Mouse (Mus musculus): Measurements from ENCODE around the gene Tacc2.

DNA sequence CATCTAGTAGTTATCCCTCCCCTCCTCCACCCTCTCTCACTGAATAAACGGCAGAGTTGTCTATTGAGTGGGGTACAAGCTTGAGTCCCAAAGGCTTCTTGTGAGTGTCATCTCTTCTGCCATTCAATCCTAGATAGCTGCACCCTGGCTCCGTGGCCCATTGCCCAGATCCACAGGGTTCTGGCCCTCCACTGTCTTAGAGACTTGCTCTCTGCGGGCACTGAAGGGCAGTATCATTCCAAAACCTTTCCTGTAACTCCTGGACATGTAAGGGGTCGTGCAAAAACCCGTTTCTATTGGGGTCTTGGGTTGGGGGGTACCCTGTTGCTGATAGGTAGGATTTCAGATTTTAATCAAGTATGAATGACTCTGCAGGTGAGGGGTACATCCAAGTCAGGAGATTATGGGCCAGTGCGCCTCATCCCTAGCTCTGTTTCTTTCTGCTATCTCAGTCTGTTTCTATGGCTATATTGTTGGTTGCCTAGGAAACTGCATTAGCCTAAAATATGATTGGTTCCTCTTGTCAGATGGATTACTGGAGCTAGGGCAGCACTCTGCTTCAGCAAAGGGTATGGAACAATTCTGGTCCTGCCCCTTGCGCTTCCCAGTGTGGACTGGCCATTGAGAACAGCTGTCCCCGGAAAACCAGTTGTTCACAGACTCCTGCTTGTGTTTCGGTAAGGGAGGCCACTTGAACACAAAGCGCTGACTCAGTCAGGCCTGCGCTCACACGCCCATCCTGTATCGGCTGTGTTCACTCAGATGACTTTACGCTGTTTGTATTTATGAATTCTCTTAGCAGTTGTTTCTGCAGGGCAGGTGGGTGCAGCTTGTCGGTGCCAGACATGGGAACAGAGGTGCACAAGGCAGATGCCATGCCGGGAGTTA, 119.4 kb downstream of the Tacc2 start:
- TF ChIP-seq CTCF (conservative IDR thresholded peaks at IDR 0.05; ENCODE audit: insufficient read depth, insufficient read length, low read depth, low read length) (no peak), POLR2A (IDR thresholded peaks at IDR 0.05; ENCODE audit: low read depth, low read length) (no peak)

All from kidney, adult 2 months (tissue).